Mouse (Mus musculus) stomach, embryonic 16.5 days (tissue): ENCODE data around the gene Col9a2. TPM values are rescaled to one million over a fixed set of nuclear protein-coding genes. Genes with fewer than 3 reads are reported as not detected.

ENCODE experiments used
- ATAC-seq: fragments of 200-750 bp; cut with Nextera tagmentation; 2 replicates; pipeline ENCODE4 v1.8.0; 2017; ENCODE audit warnings: moderate number of reproducible peaks, moderate TSS enrichment; ENCODE audit not compliant: insufficient read depth, low FRiP score
- H3K27ac ChIP-seq: fragments of 300-500 bp; sonication (generic); 2 replicates; pipeline ENCODE4 v1.5.1; 2014; ENCODE audit warnings: low read length
- H3K27me3 ChIP-seq: fragments of 300-500 bp; sonication (generic); 2 replicates; pipeline ENCODE4 v1.6.1; 2014; ENCODE audit warnings: low read length, control low read depth, mixed read lengths; ENCODE audit not compliant: control insufficient read depth, insufficient read depth
- H3K36me3 ChIP-seq: fragments of 300-500 bp; sonication (generic); 2 replicates; pipeline ENCODE4 v1.6.1; 2014; ENCODE audit warnings: low read length; ENCODE audit not compliant: control insufficient read depth, insufficient read depth
- H3K4me1 ChIP-seq: fragments of 300-500 bp; sonication (generic); 2 replicates; pipeline ENCODE4 v1.6.1; 2014; ENCODE audit warnings: low read length, control low read depth, mixed read lengths; ENCODE audit not compliant: control insufficient read depth, insufficient read depth
- H3K4me2 ChIP-seq: fragments of 300-500 bp; sonication (generic); 2 replicates; pipeline ENCODE4 v1.6.1; 2014; ENCODE audit warnings: low read depth, low read length, mixed read lengths
- H3K4me3 ChIP-seq: fragments of 300-500 bp; sonication (generic); replicated peaks from 2 replicates; pipeline ENCODE4 v1.5.1; 2014; ENCODE audit warnings: mild to moderate bottlenecking, low read length
- H3K9ac ChIP-seq: fragments of 300-500 bp; sonication (generic); 2 replicates; pipeline ENCODE4 v1.6.1; 2014; ENCODE audit warnings: low read length
- H3K9me3 ChIP-seq: fragments of 300-500 bp; sonication (generic); replicated peaks from 2 replicates; pipeline ENCODE4 v1.6.1; 2016; ENCODE audit warnings: low read length, control low read depth; ENCODE audit not compliant: control insufficient read depth
- WGBS: fragments of 180-500 bp; shearing (Covaris S2); extraction: QIAGEN DNeasy Blood & Tissue Kit; methylation state at CpG from one replicate; pipeline ENCODE4 v1.1.7; 2014; 5-methylcytosine and 5-hydroxymethylcytosine counted together
- polyA plus RNA-seq: library from polyadenylated mRNA; unstranded; fragments of >200 nt; fragmentation: Nextera tagmentation; extraction: Ambion mirVana; gene quantifications from 2 replicates; pipeline ENCODE4 v1.2.1, GENCODE M21; 2015

Col9a2 gene
- polyA plus RNA-seq, 1 experiment from 2014 or later, result 6.2 TPM

DNA sequence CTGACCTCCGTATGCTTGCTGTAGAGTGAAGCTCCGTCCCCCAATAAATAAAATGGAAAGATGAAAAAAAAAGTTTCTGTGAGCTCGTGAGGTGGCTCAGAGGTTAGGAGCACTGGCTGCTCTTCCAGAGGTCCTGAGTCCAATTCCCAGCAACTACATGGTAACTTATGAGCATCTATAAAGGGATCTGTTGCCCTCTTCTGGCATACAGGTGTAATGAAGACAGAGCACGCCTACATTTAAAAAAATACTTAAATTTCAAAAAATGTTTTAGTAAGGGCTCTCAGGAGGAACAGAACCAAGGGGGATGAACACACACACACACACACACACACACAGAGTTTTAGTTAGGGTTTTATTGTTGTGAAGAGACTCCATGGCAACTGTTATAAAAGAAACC, 7.7 kb upstream of the Col9a2 start:
- Histone ChIP-seq H3K27me3 (no peaks in the 10 kb centered on the region), H3K36me3 (no peaks in the 10 kb centered on the region), H3K9me3 (no peaks in the 10 kb centered on the region), H3K4me3 (no peak overlapping the region), H3K4me1 (no peaks in the 10 kb centered on the region), H3K4me2 (no peak overlapping the region), H3K27ac (no peak overlapping the region), H3K9ac (no peak overlapping the region)
- ATAC-seq, result no peak
- 46% methylated on average over 4 of the region's 4 CpGs for WGBS

DNA sequence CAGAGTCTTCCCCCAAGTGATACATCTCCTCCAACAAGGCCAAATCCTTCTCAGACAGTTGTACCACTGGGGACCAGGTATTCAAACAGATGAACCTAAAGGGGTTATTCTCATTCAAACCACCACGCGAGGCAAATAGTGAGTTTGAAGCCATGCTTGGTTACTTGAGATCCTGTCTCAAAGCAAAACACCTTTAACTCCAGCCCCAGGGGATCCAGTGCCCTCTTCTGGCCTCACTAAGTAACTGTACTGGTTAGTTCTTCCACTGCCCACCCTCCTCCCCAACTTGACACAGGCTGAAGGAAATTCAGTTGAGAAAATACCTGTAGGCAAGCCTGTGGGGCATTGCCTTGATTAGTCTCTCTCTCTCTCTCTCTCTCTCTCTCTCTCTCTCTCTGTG, 6.2 kb upstream of the Col9a2 start:
- no peak overlapping the region for H3K4me3 ChIP-seq
- H3K4me1 ChIP-seq, result no peaks in the 10 kb centered on the region
- H3K36me3 ChIP-seq, result no peaks in the 10 kb centered on the region
- H3K9ac ChIP-seq, result no peak overlapping the region
- H3K27me3 ChIP-seq, result no peaks in the 10 kb centered on the region
- WGBS, result 73% methylated on average over 2 of the region's 2 CpGs
- H3K27ac ChIP-seq, result no peak overlapping the region
- ATAC-seq, result no peak
- H3K9me3 ChIP-seq, result no peaks in the 10 kb centered on the region
- H3K4me2 ChIP-seq, result no peak overlapping the region

DNA sequence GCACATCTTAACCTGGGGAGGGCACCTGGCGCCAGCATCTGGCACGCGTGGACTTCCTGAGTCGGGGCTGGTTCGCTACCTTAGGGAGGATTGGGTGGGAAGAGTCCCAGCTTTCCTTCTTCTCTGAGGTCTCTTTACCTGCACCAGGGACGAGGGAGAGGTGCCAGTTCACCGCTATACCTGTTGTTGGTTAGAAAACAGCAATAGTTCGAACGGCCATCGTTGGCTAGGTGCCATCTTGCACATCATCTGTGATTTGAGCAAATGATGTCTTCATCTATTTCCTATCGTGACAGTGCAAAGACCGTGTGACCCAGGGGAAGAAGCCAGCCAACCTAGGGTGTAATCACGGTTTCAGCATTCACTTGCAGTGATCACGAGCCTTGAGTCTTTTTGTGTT, 1.1 kb downstream of the Col9a2 start:
- ATAC-seq, result no peak
- H3K27ac ChIP-seq, result peak overlapping the region; percentile 77; the same call in 1 of the 2 replicates
- H3K27me3 ChIP-seq, result peaks cover 10% of the 10 kb centered on the region; the same call in 1 of the 2 replicates
- peak overlapping the region; percentile 49 for H3K4me3 ChIP-seq
- H3K36me3 ChIP-seq, result no peaks in the 10 kb centered on the region
- 64% methylated on average over 14 of the region's 14 CpGs for WGBS
- no peaks in the 10 kb centered on the region for H3K9me3 ChIP-seq
- peak overlapping the region; percentile 67 for H3K9ac ChIP-seq
- H3K4me2 ChIP-seq, result peak overlapping the region; percentile 54
- H3K4me1 ChIP-seq, result peaks cover 13% of the 10 kb centered on the region

DNA sequence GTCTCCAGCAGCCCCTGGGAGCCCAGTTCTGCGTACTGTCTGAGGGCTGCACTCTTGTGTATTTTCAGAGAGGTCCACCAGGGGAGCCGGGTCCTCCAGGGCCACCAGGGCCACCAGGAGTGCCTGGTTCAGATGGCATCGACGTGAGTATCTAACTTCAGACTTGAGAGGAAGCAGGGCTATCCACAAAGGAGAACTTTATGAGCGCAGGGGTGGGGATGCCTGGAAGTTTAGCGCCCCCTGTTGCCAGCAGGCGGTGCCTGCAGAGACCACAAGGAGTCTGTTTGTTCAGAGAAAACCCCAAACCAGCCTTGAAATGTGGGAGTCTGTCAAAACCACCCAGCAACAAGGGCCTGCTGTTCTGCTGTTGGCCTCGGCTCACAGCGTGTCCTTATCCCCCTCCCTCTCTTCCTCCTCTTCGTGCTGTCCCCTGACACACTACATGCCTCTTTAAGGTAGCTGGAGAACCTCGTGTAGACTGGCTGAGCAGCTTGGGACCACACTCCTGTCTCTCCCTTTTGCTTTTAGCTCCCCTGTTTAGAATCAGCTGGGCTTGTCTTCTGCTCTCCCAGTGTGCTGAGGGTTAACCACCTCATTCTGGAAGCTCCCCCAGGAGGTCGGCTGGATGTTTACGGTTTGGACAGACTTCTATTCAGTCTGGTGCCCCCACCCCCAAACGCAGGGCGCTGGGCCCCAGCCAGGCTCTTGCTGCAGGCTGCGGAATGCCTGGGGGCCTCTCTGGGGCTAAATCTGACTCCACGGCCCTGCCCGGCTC, 1.9 kb downstream of the Col9a2 start:
- Histone ChIP-seq H3K4me3 (peak overlapping the region; percentile 13; the same call in 1 of the 2 replicates), H3K9ac (peak overlapping the region; percentile 54), H3K27me3 (peaks cover 10% of the 10 kb centered on the region; the same call in 1 of the 2 replicates), H3K4me1 (peaks cover 13% of the 10 kb centered on the region), H3K9me3 (no peaks in the 10 kb centered on the region), H3K36me3 (no peaks in the 10 kb centered on the region), H3K4me2 (peak overlapping the region; percentile 37), H3K27ac (peak overlapping the region; percentile 77)
- 9% methylated on average over 18 of the region's 18 CpGs for WGBS
- ATAC-seq, result peak; percentile 77

DNA sequence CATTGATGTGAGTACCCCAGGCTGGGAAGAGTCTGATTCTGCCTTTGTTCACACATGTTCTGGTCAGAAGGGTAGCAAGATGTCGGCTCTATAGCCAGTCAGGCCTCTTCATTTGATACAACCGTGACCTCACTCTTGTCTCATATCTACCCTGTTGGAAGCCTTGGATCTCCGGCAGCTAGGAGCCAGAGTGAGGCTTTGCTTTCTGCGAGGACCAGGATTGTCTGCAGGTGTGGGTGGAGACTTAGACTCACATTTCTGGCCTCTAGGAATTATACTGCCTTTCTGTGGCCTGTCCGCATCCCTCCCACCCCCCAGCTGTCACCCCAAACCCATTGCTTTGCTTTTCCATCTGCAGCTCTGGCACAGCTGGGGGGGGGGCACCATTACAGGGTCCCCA, 3.3 kb downstream of the Col9a2 start:
- 76% methylated on average over 5 of the region's 5 CpGs for WGBS
- Histone ChIP-seq H3K27me3 (peaks cover 10% of the 10 kb centered on the region; the same call in 1 of the 2 replicates), H3K4me2 (no peak overlapping the region), H3K27ac (peak overlapping the region; percentile 47; the same call in 1 of the 2 replicates), H3K9me3 (no peaks in the 10 kb centered on the region), H3K36me3 (no peaks in the 10 kb centered on the region), H3K9ac (no peak overlapping the region), H3K4me3 (no peak overlapping the region), H3K4me1 (peaks cover 13% of the 10 kb centered on the region)
- no peak for ATAC-seq

DNA sequence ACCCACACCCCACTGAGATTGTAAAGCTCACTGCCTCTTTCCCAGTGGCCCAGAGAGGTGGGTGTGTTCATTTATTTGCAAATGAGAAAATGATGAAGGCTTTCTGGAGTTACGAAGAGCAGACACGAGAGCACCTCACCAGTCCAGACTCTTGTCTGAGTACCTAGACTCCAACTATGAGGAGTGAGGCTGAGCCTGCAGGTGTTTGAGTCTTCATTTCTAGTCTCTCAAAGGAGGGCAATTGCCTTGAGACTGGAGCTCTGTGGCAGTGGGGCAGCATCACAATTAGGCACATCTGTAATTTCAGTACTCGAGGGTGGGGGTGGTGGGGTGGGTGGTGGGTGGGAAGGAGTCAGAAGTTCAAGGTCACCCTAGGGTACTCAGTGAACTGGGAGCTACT, 3.8 kb downstream of the Col9a2 start:
- peaks cover 10% of the 10 kb centered on the region; the same call in 1 of the 2 replicates for H3K27me3 ChIP-seq
- no peak overlapping the region for H3K9ac ChIP-seq
- ATAC-seq, result no peak
- no peak overlapping the region for H3K27ac ChIP-seq
- H3K9me3 ChIP-seq, result no peaks in the 10 kb centered on the region
- H3K4me2 ChIP-seq, result no peak overlapping the region
- WGBS, result 65% methylated on average over 3 of the region's 3 CpGs
- peaks cover 13% of the 10 kb centered on the region for H3K4me1 ChIP-seq
- no peaks in the 10 kb centered on the region for H3K36me3 ChIP-seq
- H3K4me3 ChIP-seq, result no peak overlapping the region

DNA sequence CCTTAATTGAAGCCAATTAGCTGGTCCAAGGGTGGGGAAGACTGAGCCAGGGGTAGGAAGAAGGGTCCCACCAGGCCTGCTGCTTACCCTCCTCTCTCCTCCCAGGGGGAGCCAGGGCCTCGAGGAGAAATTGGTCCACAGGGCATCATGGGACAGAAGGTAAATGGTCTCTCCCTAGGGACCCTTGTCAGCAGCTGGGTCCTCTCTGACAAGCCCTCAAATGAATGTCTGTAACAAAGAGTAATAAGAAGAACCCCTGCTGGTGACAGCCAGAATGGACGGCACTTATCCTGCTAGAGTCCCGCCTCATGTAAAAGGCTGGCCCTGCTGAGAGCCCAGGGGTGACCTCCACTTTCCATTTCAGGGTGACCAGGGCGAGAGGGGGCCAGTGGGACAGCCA, 12.7 kb downstream of the Col9a2 start:
- H3K9me3 ChIP-seq, result no peaks in the 10 kb centered on the region
- no peak overlapping the region for H3K4me2 ChIP-seq
- H3K27me3 ChIP-seq, result no peaks in the 10 kb centered on the region
- no peak overlapping the region for H3K27ac ChIP-seq
- no peak overlapping the region for H3K4me3 ChIP-seq
- H3K36me3 ChIP-seq, result no peaks in the 10 kb centered on the region
- no peak; the same call in 1 of the 2 replicates for ATAC-seq
- H3K9ac ChIP-seq, result no peak overlapping the region
- H3K4me1 ChIP-seq, result no peaks in the 10 kb centered on the region
- WGBS, result 47% methylated on average over 4 of the region's 4 CpGs

DNA sequence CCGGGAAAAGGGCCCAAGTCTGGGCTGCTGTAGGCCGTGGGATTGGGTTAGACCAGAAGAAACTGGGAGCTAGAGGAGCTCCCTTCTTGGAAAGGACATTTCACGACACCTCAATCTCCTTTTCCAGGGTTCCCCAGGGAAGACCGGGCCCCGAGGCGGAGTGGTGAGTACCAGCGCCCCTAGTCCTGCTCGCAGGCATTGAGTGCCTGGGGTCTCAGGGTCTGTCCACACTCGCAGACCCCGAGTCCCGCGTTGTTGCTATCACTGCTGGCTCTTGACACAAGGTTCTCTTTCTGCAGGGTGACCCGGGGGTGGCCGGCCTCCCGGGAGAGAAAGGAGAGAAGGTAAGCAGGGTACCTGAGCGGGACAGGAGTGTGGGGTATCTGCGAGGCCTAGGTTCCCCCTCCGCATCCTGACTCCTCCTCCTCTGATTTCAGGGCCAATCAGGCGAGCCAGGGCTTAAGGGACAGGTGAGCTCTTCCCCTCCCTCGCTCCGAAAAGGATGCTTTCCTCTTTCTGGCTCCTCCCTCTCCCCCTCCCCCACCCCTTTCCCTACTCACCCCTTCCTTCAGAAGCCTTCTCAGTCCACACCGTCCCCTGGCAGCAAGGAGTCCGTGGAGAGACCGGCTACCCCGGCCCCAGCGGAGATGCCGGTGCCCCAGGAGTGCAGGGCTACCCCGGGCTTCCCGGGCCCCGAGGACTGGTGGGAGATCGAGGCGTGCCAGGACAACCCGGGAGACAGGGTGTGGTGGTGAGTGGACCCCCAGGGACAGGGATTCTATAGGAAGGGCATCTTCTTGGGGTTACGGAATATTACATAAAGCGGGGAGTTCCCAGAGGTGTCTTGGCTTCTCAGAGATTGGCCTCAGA, 13.5 kb downstream of the Col9a2 start:
- 18% methylated on average over 35 of the region's 35 CpGs for WGBS
- no peaks in the 10 kb centered on the region for H3K27me3 ChIP-seq
- ATAC-seq, result no peak
- H3K9ac ChIP-seq, result no peak overlapping the region
- H3K4me1 ChIP-seq, result no peaks in the 10 kb centered on the region
- no peak overlapping the region for H3K27ac ChIP-seq
- H3K9me3 ChIP-seq, result no peaks in the 10 kb centered on the region
- no peak overlapping the region for H3K4me3 ChIP-seq
- no peaks in the 10 kb centered on the region for H3K36me3 ChIP-seq
- H3K4me2 ChIP-seq, result peak overlapping the region; percentile 10; the same call in 1 of the 2 replicates

DNA sequence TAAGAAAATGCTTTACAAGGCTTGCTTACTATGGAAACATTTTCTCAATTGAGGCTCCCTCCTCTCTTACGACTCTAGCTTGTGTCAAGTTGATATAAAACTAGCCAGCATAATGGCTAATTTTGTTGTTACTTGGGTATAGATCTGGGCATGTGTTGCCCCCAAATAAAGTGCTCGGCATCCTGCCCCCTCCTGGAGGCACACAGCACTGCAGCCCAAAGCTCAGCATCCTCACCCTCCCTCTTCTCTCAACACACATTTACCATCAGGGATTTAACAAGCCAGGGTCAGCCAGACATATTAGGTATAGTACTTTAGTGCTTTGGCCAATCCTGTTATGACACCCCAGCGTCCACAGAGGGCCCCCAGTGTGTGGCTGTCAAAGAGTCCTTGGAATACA, 17.2 kb downstream of the Col9a2 start:
- no peaks in the 10 kb centered on the region for H3K4me1 ChIP-seq
- no peaks in the 10 kb centered on the region for H3K27me3 ChIP-seq
- no peak for ATAC-seq
- no peak overlapping the region for H3K9ac ChIP-seq
- H3K27ac ChIP-seq, result no peak overlapping the region
- peaks cover 4% of the 10 kb centered on the region; the same call in 1 of the 2 replicates for H3K36me3 ChIP-seq
- no peak overlapping the region for H3K4me2 ChIP-seq
- WGBS, result 39% methylated on average over 3 of the region's 3 CpGs
- no peak overlapping the region for H3K4me3 ChIP-seq
- H3K9me3 ChIP-seq, result no peaks in the 10 kb centered on the region
